Mouse (Mus musculus): ENCODE results near the gene Lrp8.

The Lrp8 gene

DNA sequence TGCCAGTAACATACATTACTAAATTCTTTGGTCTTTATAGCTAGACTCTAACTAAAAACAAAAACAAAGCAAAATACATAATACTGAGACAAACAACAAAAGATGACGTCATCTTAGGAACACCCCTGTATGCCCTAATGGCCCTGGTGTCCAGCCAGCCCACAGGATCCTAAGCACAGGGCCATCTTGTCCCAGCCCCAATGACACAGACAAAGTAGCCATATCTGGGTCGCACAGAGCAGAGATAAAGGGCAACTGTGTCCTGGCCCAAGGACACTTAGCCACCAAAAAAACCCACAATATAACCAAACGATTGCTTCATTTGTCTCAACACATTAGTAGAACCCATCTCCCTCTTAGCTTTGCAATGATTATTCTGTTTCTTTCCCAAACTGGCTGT, 8.9 kb downstream of the Lrp8 start:
- DNase-seq, result no peak

DNA sequence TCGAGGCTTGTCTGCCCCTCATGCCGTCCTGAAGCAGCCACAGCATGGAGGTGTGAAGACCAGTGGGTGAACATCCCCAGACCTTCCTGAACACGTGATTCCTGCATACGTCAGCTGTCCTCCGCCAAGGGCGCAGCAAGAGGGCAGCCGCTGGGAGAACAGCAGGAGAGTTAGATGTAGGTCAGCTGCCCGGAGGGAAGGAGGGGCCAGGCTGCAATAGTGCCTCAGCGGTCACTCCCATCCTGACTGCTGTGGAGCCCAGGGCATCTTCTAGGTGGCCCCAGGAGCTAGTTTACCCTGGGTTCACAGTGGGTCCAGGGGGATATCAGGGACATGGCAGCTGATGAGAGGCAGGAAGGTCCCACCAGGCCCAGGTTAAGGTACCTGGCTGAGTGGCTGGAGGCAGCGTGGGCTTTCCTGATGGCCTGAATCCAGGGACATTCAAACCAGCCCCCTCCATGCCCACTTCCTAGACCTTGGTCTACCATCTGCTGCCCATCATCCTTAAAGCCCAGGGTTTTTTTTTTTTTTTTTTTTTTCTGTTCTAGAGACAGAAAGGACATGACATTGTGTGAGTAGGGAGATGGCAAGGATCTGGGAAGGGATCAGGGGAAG, 9.8 kb downstream of the Lrp8 start:
- no peak for DNase-seq

DNA sequence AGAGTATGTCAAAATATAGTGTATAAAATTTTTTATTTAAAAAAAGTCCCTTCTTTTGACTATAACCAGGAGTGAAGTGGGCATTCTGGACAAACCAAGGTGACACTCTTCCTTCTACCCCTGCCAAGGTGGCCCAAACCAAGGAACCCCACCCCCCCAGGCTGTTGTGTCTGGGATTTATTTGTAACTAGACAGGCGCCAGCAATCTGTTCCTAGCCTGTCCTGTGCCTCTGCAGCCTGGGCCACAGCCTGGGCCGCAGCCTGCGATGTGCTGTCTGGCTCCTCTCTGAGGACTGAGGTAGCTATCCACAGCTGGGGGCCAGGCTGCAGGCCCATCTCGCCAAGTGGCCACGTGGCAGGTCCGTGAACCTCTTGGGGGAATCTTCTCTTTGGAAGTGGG, 10.3 kb downstream of the Lrp8 start:
- no peak for DNase-seq

DNA sequence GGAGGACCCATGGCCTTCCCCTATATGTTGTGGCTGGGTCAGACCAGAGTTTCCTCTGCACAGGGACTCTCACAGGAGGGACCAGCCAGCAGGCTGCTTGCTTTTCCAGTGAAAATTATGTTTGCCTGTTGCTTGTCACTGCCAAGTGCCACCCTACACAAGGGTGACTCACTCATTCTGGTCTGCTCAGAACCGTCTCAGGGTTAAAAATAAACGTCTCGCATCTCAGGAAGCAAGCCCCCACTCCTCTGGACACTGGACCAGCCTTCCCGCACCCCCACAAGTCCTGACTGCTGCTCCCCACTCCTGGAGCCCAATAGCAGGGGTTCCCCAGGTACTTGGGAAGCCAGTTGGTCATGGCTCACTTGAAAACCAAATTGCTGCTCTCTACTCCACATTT, 14.4 kb downstream of the Lrp8 start:
- DNase-seq, result no peak

DNA sequence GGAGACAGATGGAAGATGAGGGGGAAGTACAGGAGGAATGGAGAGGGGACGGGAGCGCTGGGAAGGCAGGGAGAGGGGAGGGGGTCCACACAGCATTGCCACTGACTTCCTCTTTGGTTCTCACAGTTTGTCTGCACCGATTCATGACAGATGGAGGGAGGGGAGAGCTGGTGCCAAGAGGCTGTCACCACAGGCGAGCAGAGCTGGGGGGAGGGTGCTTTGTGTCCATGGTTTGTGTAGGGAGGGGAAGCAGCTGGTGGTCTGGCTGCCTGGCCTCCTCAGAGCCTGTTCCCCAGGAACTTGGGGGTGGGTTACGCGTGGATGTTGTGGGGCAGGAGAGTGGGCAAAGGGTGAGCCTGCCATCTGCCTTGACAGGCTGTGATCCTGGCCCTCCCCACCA, 15.4 kb downstream of the Lrp8 start:
- no peak for DNase-seq

DNA sequence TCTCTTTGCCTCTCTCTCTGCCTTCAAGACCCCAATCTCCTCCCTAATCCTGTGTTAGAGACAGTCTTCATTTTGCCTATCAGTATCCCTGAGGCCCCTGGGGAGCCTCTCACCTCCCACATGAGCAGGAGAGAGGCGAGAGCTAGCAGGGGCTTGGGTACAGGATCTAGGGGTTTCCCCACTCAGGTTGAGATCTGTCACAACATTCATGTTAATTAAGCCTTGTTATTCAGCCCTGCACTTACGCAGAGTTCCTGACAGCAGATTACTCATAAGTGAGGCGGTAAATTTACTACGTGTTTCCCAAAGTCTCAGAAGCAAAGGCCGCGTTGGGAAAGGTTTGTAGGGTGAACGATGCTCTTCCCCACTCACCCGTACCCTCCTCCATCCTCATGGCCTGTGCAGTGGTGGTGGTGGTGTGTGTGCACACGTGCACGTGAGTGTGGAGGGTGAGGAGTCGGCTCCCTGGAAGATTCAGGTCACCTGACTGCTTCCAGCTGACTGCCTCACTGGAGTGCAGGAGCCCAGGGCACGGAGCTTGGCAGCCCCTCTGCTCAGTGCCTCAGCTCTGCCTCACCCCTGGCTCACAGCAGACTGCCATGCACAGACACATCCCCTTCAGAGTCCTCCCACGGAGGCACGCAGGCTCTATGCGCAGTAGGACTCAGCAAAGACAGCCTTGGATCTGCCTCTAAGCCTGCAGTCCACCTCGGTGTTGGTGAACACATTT, 18.1 kb downstream of the Lrp8 start:
- DNase-seq, result no peak

DNA sequence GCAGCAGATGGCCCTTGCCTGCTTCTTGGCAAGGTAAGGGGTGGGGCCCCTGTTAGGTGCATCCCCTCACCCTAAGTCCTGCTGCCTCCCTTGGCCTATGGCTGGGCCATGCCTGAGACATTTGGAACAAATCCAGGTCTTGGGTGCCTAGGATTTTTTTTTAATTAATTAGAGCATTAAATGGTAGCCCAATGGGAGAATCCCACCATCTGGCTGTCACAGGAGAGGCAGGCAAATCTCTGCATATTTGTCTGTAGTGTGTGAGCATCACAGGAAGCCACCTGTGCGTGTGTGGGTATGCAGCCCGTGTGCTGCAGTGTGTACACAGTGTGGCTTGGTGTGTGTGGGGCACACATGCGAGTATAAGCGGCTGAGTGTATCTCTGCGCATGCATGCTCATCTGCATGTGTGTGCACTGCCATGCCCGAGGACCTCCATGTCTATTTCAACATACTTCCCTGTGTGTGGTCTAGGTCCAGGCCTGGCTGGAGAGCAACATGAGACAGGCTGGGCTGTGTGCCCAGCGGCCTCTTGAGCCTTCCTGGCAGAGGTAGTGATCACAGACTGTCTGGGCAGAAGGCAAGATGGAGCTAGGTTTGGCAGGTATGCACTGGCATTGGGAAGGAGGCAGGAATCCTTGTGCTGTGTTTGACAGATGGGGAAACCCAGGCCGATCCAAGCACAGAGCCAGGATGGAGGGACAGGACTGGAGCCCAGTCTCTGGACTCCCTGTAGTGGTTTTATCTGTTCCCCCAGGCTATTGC, 19.0 kb downstream of the Lrp8 start:
- peak in 1 of 2 experiments; percentile 26 for DNase-seq

DNA sequence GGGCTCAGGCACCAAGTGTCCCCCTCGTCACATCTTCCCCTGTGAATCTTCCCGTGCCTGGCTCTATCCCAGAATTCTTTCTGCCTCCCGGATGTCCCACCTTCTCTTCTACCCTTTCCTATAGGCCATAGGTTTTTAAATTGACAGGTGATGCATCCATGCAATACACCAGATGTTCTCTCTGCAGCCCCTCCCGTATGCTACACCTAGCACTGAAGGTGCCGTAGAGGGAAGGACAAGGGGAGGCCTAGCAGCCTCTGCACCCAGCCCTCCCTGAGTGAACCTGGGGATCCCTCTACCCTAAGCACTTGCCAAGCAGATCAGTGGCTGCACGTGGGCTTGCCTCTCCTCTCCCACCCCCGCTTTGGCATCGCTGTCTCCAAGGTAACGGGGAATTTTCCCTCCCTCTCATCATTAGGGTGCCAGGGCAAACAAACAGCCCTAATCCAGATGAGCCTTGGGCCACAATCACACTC, 20.9 kb downstream of the Lrp8 start:
- DNase-seq, result no peak

DNA sequence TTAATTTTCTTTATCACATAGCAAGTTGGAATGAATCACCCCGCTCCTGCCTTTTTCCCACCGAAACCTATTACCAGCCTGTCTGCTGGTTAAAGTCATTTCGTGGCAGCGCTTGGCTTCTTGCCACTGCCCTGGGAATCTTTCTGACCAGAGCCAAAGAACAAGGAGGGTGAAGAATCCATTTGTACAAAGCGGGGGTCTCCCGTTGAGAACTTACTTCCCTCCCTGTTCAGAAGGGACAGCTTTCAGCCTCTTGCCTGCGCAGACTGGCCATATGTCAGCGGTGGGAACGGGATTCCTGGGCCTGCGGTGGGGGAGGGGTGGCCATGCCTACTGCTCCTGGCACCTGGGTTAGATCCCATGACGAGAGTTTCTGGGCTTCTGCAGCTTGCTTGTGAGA, 21.4 kb downstream of the Lrp8 start:
- DNase-seq, result no peak

DNA sequence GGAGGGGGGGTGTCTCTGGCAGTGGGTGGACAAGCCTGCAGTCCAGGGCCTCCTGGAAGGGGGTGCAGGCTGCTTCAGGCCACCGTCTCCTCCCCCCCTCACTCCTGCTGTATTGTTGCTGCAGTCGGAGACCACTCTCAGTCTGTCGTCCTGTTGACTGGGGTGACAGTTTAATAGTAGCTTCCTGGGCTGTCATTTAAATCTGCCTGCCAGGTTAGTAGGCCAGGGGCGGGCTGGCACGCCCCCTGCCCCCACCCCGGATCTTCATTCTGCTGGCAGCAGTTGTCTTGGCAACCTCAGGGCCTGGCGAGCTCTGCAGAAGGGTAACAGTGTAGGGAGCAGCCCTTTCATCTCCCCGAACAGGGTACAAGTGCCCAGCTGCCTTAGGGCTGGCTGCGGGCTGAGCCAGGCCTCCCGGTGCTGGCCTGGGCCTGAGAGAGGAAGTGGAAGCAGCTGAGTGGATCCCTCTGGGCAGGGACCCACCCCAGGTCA, 26.7 kb downstream of the Lrp8 start:
- DNase-seq, result no peak

DNA sequence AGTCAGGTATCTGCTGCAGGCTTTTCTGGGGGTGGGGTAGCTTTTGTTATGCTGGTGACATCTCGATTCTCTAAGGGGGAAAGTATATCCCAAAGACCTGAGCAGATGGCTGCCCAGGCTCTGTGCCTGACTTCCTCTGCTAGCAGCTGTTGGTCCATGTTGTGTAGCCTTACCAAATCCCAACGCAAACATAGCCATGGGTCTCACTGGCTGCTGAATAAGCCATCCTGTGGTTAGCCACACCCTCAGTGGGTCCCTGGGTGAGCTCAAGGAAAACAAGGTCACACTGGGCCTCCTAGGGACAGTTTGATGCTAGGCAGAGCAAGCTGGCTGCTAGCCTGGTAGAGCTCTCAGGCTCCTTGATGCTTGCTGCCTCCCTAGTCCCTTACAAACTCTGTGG, 27.6 kb downstream of the Lrp8 start:
- DNase-seq, result no peak

DNA sequence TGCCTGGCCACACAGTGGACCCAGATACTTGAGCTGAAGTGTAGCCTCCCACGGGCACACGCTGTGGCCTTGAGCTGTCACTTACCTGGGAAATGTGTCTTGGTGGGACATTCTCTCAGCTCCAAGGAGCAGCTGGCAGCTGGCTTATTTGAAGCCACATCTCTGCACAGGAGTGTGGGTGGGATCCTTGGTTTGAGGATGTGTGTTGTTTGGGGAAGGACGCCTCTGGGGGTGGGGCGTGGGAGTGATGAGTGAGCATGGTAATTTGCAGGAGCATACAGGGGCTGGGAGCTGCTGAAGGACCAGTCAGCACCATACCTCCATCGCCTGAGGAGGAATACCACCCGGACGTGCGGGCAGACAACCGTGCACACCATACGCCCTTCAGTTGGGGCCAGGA, 28.1 kb downstream of the Lrp8 start:
- no peak for DNase-seq

DNA sequence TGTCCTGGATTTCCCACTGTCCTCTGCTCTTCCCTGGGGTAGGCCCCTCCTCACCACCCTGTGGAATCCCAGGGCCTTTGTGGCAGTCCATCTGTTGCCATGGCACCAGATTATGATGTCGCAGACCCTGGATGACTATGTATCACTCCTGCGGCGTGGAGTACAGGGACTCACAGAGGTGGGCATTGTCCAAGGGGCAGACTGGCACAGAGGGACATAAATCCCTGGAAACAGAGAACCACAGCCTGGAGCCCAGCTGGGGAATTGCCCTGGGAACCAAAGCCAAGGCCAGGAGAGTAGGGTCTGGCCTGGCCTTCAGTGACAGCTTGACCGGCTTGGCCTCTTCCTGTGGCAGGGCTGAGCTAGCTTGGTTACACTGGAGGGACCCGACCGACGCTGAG, 28.8 kb downstream of the Lrp8 start:
- no peak for DNase-seq

DNA sequence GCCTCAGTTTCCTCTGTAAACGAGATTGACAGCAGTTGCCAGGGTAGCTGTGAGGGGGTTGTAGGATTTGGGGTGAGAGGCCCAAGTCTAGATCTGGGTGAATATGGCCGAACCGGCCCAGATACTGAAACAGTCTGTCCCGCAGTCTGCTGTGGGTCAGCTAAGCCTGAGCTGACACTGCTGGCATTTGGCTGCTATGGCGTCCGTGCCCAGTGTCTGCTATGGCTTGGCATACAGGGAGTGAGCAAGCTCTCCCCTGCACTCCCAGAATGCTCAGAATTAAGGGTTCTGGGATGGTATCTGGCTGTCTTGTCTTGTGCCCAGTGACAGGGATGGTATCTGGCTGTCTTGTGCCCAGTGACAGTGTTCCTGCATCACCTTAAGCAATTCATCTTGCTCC, 29.6 kb downstream of the Lrp8 start:
- DNase-seq, result no peak

DNA sequence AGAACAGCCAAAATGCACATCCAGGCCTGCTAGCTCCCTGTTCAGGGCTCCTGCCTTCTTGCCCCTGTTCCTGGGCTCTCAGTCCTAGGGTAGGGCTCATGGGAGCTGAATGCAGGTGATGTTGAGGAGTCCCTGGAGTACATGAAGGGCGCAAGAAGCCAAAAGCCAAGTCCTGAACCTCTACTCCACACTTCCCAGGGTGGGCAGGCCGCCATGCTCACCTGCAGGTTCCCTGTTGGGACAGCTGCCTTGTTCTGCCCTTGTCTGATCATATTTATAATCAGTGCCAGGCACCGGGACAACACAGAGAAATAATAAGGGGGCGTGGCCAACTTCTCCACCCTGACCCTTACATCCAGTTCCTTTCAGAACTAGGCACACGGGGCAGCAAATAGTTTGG, 31.5 kb downstream of the Lrp8 start:
- DNase-seq, result no peak

DNA sequence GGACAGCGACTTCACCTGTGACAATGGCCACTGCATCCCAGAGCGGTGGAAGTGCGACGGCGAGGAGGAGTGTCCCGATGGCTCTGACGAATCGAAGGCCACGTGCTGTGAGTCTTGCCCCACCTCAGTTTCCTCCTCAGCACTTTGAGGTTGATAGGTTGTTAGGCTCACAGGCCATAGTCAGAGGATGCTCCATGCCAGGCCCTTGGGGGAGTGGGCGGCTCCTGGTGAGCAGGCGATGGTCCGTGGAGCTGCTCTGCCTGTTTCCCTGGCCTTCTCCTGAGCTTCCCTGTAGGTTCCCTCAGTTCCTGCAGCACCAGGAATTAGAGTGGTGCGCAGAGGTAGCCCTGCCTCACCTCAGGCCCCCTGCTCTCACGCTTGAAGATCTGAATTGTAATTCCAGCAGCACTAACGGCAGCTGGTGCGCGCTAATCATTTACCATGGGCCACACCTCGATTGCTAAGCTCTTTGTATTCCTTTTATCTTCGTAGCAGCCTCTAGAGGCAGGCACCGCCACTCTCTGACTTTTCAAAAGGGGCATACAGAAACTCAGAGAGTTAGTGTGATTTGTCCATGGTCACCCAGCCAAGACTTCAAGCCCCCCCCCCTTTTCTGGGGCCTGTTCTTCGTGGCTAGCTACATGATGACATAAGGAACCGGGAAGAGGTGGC, 32.7 kb downstream of the Lrp8 start:
- peak in 1 of 2 experiments; percentile 19 for DNase-seq

DNA sequence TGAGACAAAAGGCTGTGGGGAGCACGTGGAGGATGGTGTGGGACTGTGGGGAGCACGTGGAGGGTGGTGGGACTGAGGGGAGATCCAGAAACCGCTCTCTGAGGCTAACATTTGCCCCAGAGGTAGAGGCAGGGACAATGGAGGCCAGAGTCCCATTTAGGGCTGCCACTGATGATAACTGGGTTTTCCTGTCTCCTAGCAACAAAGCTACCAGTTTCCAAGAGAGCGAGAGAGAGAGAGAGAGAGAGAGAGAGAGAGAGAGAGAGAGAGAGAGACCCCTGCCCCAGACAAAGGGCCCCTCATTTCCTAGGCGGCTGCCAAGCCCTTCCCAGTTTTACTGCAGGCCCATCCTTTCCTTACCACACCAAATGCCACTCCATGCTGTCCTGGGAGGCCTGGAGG, 33.4 kb downstream of the Lrp8 start:
- DNase-seq, result no peak

DNA sequence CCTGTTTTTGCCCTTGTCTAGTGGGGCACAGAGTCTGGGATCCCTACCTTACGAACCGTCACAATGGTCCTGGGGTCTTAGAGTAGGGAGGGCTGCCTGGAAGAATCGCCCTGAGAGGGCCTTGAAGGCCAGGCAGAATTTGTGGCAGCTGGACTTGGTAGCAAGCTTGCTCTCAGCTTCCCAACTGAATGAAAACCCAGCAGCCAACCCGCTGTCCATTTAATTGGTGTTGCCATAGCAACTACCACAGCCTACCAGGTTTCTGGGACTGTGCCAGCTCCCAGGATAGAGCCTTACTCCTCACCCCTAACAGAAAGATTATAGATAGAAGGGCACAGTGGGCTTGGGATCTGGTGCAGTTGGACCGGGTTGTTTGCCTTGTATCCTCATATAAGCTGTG, 34.7 kb downstream of the Lrp8 start:
- DNase-seq, result peak in 1 of 2 experiments; percentile 46

DNA sequence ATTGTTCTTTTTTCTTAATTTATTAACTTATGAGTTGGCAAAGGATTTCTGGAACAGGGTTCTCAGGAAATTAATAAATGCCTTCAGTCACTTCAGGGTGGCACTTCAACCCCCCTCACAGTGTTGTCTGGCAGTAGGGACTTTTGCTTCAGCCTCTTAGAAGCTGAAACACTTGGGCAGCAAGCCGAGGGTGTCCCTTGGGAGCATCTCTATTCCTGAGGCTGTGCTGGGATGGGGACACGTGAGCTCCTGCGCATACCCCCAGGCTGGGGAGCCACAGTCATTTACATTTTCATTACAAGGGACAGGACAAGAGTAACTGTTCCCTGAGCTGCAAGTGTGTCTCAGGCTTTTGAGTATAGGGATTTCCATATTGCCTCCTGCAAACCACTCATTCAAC, 35.8 kb downstream of the Lrp8 start:
- DNase-seq, result no peak

DNA sequence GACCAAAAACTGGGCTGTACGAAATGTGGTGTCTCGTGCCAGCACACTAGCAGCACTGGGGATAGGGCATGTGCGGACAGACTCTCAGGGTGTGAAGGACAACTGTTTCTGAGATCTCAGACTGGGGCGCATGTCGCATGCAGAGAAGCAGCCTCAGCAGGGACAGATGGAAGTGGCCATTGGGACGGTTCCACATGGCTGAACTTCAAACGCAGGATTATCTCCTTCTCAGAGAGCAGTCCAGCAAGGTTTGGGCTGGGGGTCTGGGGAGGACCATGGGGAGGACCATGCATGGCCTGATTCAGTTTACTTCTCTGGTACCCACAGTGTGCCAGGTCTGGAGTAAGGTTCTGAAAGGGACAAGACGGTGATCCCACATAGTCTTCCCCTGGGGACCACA, 41.6 kb downstream of the Lrp8 start:
- no peak for DNase-seq

DNA sequence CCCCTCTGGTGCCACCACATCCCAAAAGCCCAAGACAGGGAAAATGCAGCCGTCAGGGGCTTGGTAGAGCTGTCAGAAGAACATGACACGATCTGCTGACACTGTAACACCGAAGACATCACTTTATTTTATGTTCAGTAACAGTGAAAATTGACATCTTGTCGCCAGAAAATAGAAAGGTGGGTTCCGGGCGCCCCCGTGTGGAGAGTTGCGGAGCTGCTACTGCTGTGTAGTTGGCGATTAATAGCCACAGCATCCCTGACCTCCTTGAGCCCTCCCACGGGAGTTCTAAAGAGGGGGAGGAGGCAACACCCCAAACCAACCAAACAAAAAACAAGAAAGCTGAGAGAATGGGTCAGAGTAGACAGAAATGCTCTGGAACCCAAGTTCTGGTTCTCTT, 42.9 kb downstream of the Lrp8 start:
- peak in 1 of 2 experiments; percentile 78 for DNase-seq

DNA sequence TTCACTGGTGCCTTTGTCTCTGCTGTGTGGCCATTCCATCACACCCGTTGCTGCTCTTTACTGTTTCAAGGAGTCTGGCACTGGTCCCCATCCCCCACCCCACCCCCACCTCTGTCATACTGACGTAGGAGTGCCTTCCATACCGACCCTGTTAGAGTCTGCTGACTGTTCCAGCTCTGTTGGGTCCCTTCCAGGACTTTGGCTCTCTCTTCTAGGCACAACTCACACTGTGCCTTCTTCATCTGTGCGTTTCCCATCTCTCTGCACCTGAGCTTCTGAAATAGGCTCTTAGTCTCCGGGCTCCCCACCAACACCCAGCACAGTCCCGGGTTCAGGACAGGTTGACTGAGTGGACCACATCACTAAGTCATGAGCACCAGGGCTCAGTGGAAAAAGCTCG, 44.7 kb downstream of the Lrp8 start:
- no peak for DNase-seq

DNA sequence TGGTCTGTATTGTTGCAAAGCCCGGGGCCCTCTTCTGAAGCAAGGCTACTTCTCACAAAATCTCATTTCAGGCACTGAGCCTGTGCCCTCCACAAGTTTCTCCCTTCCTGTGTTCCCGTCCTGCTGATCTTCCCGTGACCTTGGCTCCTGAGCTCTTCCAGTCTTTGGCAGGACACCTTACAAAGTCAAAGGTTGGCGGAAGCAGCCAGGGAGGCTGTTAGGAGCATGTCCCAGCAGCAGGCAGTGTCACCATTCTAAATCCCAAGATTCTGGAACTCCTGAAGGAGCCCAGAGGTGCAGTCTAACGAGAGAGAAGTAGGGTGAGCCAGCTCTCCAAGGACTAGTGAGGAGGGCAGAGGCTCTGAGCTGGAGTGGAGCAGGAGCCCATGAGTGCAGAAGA, 46.5 kb downstream of the Lrp8 start:
- peak; percentile 31 to 35 for DNase-seq

All from kidney, adult 8-10 months (tissue).